Mouse (Mus musculus): Measurements from ENCODE around the gene Grtp1.

The Grtp1 gene

GRCm38 (mm10) chr8:13200301-13201012 is at the start of gene Grtp1:
TSS of gene Grtp1 (minus strand) at chr8:13200620.
- peak; percentile 49 to 52 for DNase-seq

DNA sequence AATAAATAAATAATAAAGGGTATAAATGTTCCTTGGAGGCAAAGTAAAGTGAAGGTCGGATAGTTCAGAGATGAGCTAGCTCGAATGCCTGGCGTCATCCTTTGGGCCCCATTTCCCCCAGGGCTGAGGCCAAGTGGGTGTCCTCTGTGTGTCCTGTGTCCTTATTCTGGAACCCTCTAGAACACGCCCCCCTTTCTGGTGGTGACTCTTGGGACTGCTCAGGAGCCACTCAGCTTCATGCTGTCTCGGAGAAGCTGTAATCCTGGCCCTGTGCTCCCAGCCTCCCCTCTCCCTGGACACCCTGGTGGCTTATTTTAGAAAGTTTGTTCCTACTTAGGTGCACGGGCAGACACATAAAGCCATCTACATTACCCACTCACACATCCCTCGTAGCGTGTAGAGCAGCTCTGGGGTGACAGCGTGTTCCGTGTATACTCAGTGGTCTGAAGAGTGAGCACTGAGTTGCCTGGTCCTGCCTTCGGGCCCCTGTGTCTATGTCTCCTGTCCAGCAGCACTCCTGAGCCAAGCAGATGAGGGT is 44.0 kb upstream of the Grtp1 start:
- no peak for DNase-seq

- DNase-seq: no peak
Observed at GRCm38 (mm10) chr8:13242985-13243870, 42.8 kb upstream of the Grtp1 start.

DNA sequence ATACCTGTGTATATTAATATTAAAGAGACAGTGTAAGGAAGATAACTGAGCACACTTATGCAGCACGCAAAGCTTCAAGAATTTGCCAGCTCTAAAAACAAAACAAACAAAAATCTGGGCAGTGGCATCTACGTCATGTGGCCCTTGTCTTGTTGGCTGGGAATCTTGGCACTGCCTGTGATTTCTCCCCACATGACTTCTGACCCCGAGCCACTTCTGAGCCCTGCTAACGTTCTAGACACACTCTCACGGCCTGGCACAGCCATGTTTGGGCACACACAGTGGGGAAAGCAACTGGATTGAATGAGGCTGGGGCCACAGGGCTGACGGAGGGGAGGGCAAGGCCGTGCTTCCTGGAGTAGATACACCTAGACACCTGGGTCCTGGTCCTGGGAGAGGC is 40.3 kb upstream of the Grtp1 start:
- peak; percentile 48 to 63 for DNase-seq

DNA sequence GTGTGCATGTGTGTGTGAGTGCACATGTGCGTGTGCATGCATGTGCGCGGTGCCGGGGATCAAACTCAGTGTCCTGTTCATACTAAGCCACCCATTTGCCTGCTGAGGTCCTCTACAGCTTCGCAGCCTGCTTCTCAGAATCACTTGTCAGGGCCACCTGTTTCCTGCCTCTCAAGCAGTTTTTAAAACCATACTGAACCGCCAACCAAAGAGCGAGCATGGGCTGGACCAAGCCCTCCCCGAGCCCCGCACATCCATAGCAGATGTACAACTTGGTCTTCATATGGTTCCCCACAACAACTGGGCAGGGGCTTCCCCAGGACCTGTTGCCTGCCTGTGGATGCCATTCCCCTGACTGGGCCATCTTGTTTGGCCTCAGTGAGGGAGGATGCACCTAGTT is 39.6 kb upstream of the Grtp1 start:
- no peak for DNase-seq

GRCm38 (mm10) chr8:13234803-13235202 is 34.4 kb upstream of the Grtp1 start:
- no peak for DNase-seq

- DNase-seq: no peak
Observed at GRCm38 (mm10) chr8:13230471-13230870, 30.1 kb upstream of the Grtp1 start.

DNA sequence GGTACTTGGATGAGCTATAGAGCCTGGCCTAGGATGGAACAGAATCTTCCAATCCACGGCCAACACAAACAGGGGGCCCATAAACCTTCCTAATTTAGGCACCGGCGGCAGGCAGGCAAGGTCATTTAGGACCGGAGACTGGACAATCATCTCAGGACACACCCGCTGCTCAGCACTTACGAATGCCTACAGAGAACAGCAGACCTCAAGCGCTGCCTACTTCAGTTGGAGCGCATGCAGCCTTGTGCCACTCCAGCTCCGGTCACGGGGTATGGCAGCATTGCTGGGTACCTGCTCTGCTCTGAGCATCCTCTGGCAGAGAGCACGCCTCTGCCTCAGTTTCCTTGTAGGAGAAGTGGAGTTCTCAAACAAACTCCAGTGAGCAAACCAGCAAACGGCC is 29.4 kb upstream of the Grtp1 start:
- no peak for DNase-seq

- DNase-seq: no peak
Observed at GRCm38 (mm10) chr8:13228923-13229610, 28.6 kb upstream of the Grtp1 start.

GRCm38 (mm10) chr8:13227184-13227583 is 26.8 kb upstream of the Grtp1 start:
- DNase-seq: no peak

DNA sequence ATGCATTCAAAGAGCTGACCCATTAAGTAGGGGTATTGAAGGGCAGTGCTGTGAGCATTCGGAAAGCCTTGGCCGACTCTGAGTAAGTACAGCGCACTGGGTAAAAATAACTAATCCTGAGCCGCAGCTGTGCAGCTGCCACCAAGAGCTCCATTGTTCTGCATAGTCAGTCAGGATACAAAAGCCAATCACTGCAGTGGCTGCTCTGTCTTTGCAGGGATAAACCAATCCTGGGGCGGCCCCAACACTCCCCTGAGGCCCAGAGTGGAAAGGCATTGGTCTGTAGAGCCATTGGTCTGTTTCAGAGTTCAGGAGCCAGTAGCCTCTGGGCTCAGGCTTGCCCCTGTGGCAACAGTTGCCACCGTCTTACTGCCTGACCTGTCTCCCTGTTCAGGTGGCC is 25.9 kb upstream of the Grtp1 start:
- DNase-seq: no peak

DNA sequence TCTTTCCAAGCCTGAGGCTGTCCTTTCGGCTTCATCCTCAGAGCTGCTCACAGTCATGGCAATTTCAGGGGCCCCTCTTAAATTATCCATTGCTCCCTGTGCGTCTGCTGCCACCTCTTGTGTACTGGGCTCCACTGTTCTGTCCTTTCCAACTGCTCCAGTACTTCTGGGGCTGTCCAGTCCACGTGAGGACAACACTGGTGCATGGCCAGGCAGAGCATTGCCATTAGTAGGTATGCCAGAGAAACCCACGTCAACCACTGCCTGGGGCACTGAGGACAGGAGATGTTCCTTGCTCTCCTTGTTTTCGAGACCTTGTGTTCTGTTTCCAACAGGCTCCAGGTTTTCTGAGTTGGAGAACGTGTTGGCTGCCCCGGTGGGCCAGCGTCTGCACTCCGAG is 24.0 kb upstream of the Grtp1 start:
- no peak for DNase-seq

DNA sequence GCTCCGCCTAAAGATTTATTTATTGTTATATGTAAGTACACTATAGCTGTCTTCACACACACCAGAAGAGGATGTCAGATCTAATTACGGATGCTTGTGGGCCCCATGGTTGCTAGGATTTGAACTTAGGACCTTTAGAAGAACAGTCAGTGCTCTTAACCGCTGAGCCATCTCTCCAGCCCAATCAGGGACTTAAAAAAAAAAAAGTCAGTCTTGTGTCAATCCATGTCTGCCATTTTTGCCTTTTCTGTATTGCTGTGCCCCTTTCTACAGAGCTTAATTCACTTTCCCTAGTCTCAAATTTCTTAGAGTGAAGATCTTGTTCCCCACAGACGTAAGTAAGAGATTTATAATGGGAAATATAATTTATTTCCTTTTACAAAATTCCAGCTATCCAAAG is 18.0 kb upstream of the Grtp1 start:
- no peak for DNase-seq

DNA sequence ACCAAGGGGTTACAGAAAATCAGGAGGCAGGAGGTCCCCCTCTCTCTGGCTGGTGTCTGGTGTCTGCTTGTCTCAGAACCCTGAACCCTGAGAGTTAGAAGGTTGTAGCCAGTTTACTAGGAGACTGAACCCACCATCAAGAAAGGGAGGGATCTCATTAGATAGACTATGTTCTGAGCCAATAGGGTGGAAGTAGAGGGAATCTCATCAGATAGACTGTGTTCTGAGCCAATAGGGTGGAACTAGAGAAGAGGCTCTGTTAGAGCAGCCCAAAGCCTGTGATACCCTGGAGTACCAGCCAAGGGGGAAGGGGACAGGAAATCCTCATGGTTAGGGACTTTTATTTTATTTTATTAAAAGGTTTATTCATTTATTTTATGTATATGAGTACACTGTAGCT is 17.6 kb upstream of the Grtp1 start:
- DNase-seq: no peak

- no peak for DNase-seq
Observed at GRCm38 (mm10) chr8:13217093-13217492, 16.7 kb upstream of the Grtp1 start.

- no peak for DNase-seq
Observed at GRCm38 (mm10) chr8:13216386-13216785, 16.0 kb upstream of the Grtp1 start.

- peak; percentile 91 for DNase-seq
Observed at GRCm38 (mm10) chr8:13213479-13214268, 13.3 kb upstream of the Grtp1 start.

DNA sequence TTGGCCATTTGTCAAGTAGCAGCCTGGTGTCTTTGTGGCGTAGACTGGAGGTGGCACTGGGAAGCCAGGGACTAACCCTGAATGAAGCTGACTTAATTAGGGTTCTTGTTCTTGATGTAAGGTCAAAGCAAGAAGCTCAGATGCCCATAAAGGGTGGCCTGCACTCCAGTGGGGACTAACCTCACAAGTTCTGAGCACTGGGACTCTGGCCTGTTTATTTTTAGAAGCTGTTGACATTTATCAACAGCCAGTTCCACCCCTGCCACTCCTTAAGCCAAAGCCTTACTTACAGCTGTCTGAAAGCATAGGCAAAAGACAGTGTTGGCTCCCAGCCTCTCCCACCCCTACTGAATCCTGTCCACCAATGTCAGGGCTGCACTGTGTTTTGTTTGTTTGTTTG is 9.3 kb upstream of the Grtp1 start:
- peak in 1 of 2 experiments; percentile 43 for DNase-seq

GRCm38 (mm10) chr8:13208627-13209355 is 8.4 kb upstream of the Grtp1 start:
- DNase-seq: no peak

DNA sequence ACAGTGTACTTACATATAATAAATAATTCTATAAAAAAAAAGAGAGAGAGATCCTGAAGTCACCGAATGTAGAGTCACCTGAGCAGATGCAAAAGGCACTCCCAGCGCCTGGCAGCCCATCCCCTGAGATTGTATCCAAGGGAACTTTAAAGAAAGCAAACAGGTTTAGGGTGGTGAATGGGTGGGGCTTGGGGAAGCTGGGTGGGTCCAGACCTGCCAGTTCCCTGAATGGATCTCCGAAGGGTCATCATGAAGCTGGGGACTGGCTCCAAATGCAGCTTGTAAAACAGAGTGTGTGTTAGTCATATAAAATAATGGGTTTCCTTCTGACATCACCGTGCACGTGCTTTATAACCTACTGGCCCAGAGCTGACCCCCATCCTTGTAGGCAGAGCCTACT is 5.9 kb upstream of the Grtp1 start:
- DNase-seq: no peak

DNA sequence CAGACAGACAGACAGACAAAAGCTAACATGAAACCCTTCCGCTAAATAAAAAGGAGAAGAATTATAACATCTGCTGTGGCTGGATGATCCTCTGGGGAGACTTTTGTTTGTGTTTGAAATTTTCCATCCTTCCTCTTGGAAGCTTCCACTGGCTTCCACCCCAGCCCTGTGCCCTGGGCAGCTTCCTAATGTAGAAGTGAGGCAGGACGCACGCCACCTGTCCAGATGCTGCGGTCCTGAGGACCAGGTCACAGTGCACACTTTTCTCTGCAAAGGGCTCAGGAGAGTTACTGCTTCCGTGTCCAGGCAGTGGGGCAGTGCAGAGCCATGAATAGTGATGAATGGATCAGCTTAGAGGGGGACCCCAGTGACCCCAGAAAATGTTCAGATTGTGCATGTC is 4.9 kb upstream of the Grtp1 start:
- peak in 1 of 2 experiments; percentile 56 for DNase-seq

All from lung, postnatal 4 days (tissue).